Mouse (Mus musculus) mouse trophoblast stem cell (cell line): ENCODE measurements at regions not wholly inside any gene's neighbourhood (a gene's known extent, or its start where the extent isn't known, plus 50 kb on each side); places are given as distances from the start of the nearest gene placed in this dataset.

Source experiments
- in situ Hi-C, 2 experiments: fragments of 300-500 bp; cut with MseI, MboI; formaldehyde crosslinking; loops; 2 replicates in 1 of 2; 3 replicates in 1 of 2; pipeline ENCODE4 v1.15.1; 2025

GRCm38 (mm10) chr15:56425986-56426385, 1051.4 kb downstream of the Slc22a22 start:
- in situ Hi-C loops, result no loop called here

- in situ Hi-C loops, result no loop called here
These were observed 1056.7 kb downstream of the Slc22a22 start for GRCm38 (mm10) chr15:56420681-56421080.

GRCm38 (mm10) chr15:56391982-56392381, 1085.4 kb downstream of the Slc22a22 start:
- in situ Hi-C loops, result no loop called here

- in situ Hi-C loops, result no loop called here
These were observed 1098.9 kb downstream of the Slc22a22 start for GRCm38 (mm10) chr15:56378511-56378910.

- in situ Hi-C loops, result no loop called here
These were observed 1126.5 kb downstream of the Slc22a22 start for GRCm38 (mm10) chr15:56350903-56351302.

- in situ Hi-C loops, result loop anchor here (25.0 kb wide), 3 partner anchors 391 to 1166 kb away; no protein-coding TSS in a partner anchor
These were observed 1131.3 kb downstream of the Slc22a22 start for GRCm38 (mm10) chr15:56346111-56346510.

GRCm38 (mm10) chr15:56344973-56345372, 1132.5 kb downstream of the Slc22a22 start:
- in situ Hi-C loops, result loop anchor here (25.0 kb wide), 3 partner anchors 392 to 1167 kb away; no protein-coding TSS in a partner anchor

GRCm38 (mm10) chr15:56344304-56344932, 1133.0 kb downstream of the Slc22a22 start:
- in situ Hi-C loops, result loop anchor here (25.0 kb wide), 3 partner anchors 393 to 1168 kb away; no protein-coding TSS in a partner anchor

GRCm38 (mm10) chr15:56337879-56338278, 1139.5 kb downstream of the Slc22a22 start:
- in situ Hi-C loops, result loop anchor here (10.0 to 25.0 kb wide), 4 partner anchors 273 to 1174 kb away; no protein-coding TSS in a partner anchor

GRCm38 (mm10) chr15:56336449-56336848, 1141.0 kb downstream of the Slc22a22 start:
- in situ Hi-C loops, result loop anchor here (10.0 to 25.0 kb wide), 4 partner anchors 272 to 1176 kb away; no protein-coding TSS in a partner anchor

- in situ Hi-C loops, result loop anchor here (10.0 to 25.0 kb wide), 4 partner anchors 270 to 1177 kb away; no protein-coding TSS in a partner anchor
These were observed 1142.4 kb downstream of the Slc22a22 start for GRCm38 (mm10) chr15:56335011-56335410.

GRCm38 (mm10) chr15:56320501-56320900, 1156.9 kb downstream of the Slc22a22 start:
- in situ Hi-C loops, result no loop called here

GRCm38 (mm10) chr15:56294910-56295438, 1182.5 kb downstream of the Slc22a22 start:
- in situ Hi-C loops, result no loop called here

- in situ Hi-C loops, result no loop called here
These were observed 1198.7 kb downstream of the Slc22a22 start for GRCm38 (mm10) chr15:56278622-56279301.

- in situ Hi-C loops, result no loop called here
These were observed 1199.4 kb downstream of the Slc22a22 start for GRCm38 (mm10) chr15:56278006-56278405.

GRCm38 (mm10) chr15:56248731-56249130, 1228.7 kb downstream of the Slc22a22 start:
- in situ Hi-C loops, result no loop called here

GRCm38 (mm10) chr15:56244004-56244735, 1233.3 kb downstream of the Slc22a22 start:
- in situ Hi-C loops, result no loop called here

- in situ Hi-C loops, result no loop called here
These were observed 1274.9 kb downstream of the Slc22a22 start for GRCm38 (mm10) chr15:56202552-56202951.

- in situ Hi-C loops, result no loop called here
These were observed 1278.1 kb downstream of the Slc22a22 start for GRCm38 (mm10) chr15:56199336-56199735.

- in situ Hi-C loops, result no loop called here
These were observed 1279.8 kb downstream of the Slc22a22 start for GRCm38 (mm10) chr15:56197425-56198201.

- in situ Hi-C loops, result no loop called here
These were observed 1311.2 kb downstream of the Slc22a22 start for GRCm38 (mm10) chr15:56166236-56166635.
